Mouse (Mus musculus): ENCODE data around the gene Rhoj.
"Not testable (repeated sequence)": the region's sequence is repeated elsewhere in the genome, so short reads cannot be mapped to it uniquely, and the experiment has no call there.

Gene Rhoj

GRCm38 (mm10) chr12:75396616-75397015 is 88.5 kb downstream of the Rhoj start:
- DNase-seq: no peak

- DNase-seq: no peak
Observed at GRCm38 (mm10) chr12:75397077-75397476, 89.0 kb downstream of the Rhoj start.

GRCm38 (mm10) chr12:75412964-75413363 is 104.8 kb downstream of the Rhoj start:
- no peak for DNase-seq

GRCm38 (mm10) chr12:75414991-75415390 is 106.9 kb downstream of the Rhoj start:
- DNase-seq: no peak

- DNase-seq: no peak
Observed at GRCm38 (mm10) chr12:75416681-75417080, 108.6 kb downstream of the Rhoj start, which contains the start of gene Gphb5. Gphb5 (minus strand) TSS chr12:75416781.

- DNase-seq: no peak
Observed at GRCm38 (mm10) chr12:75424359-75424758, 116.2 kb downstream of the Rhoj start.

GRCm38 (mm10) chr12:75424817-75425216 is 116.7 kb downstream of the Rhoj start:
- DNase-seq: no peak

- DNase-seq: no peak
Observed at GRCm38 (mm10) chr12:75425882-75426281, 117.8 kb downstream of the Rhoj start.

- no peak for DNase-seq
Observed at GRCm38 (mm10) chr12:75428719-75429118, 120.6 kb downstream of the Rhoj start.

GRCm38 (mm10) chr12:75429685-75430396 is 121.7 kb downstream of the Rhoj start:
- no peak for DNase-seq

GRCm38 (mm10) chr12:75432400-75432799 is 124.3 kb downstream of the Rhoj start:
- not testable (repeated sequence) for DNase-seq

- peak in 1 of 2 experiments; percentile 17 for DNase-seq
Observed at GRCm38 (mm10) chr12:75446245-75446644, 138.1 kb downstream of the Rhoj start.

GRCm38 (mm10) chr12:75448921-75449320 is 140.8 kb downstream of the Rhoj start:
- DNase-seq: no peak

- DNase-seq: no peak
Observed at GRCm38 (mm10) chr12:75449475-75449966, 141.4 kb downstream of the Rhoj start.

- no peak for DNase-seq
Observed at GRCm38 (mm10) chr12:75450011-75450410, 141.9 kb downstream of the Rhoj start.

- no peak for DNase-seq
Observed at GRCm38 (mm10) chr12:75450592-75450991, 142.5 kb downstream of the Rhoj start.

Data from cerebellum, adult 18-20 months (tissue).